Mouse (Mus musculus) kidney, embryonic 14.5 days (tissue): ENCODE data around the gene Htra3. TPM values are rescaled to one million over a fixed set of nuclear protein-coding genes. Genes with fewer than 3 reads are reported as not detected.
A peak's percentile ranks its signal among the peaks of the same experiment; 100 is the strongest.

Experiments used
- ATAC-seq: fragments of 200-750 bp; cut with Nextera tagmentation; 2 replicates; pipeline ENCODE4 v1.8.0; 2017; ENCODE audit warnings: moderate number of reproducible peaks, mild to moderate bottlenecking, moderate TSS enrichment, moderate library complexity; ENCODE audit not compliant: low FRiP score, low TSS enrichment
- H3K27ac ChIP-seq: fragments of 300-500 bp; sonication (generic); 2 replicates; pipeline ENCODE4 v1.5.1; 2014; ENCODE audit warnings: low read depth, mild to moderate bottlenecking, low read length, moderate library complexity, mixed read lengths
- H3K27me3 ChIP-seq: fragments of 300-500 bp; sonication (generic); 2 replicates; pipeline ENCODE4 v1.6.1; 2014; ENCODE audit warnings: mild to moderate bottlenecking, low read length; ENCODE audit not compliant: control insufficient read depth, insufficient read depth
- H3K36me3 ChIP-seq: fragments of 300-500 bp; sonication (generic); 2 replicates; pipeline ENCODE4 v1.6.1; 2014; ENCODE audit warnings: low read length, mixed read lengths; ENCODE audit not compliant: control insufficient read depth, insufficient read depth
- H3K4me1 ChIP-seq: fragments of 300-500 bp; sonication (generic); 2 replicates; pipeline ENCODE4 v1.6.1; 2014; ENCODE audit warnings: low read length, mixed read lengths; ENCODE audit not compliant: control insufficient read depth, insufficient read depth
- H3K4me2 ChIP-seq: fragments of 300-500 bp; sonication (generic); replicated peaks from 2 replicates; pipeline ENCODE4 v1.6.1; 2014; ENCODE audit warnings: low read depth, mild to moderate bottlenecking, low read length
- H3K4me3 ChIP-seq: fragments of 300-500 bp; sonication (generic); 2 replicates; pipeline ENCODE4 v1.5.1; 2014; ENCODE audit warnings: mild to moderate bottlenecking, low read length
- H3K9ac ChIP-seq: fragments of 300-500 bp; sonication (generic); 2 replicates; pipeline ENCODE4 v1.6.1; 2014; ENCODE audit warnings: low read depth, mild to moderate bottlenecking, low read length, moderate library complexity
- H3K9me3 ChIP-seq: fragments of 300-500 bp; sonication (generic); 2 replicates; pipeline ENCODE4 v1.6.1; 2016; ENCODE audit warnings: low read length; ENCODE audit not compliant: control insufficient read depth
- WGBS: fragments of 180-500 bp; shearing (Covaris S2); extraction: QIAGEN DNeasy Blood & Tissue Kit; methylation state at CpG from one replicate; pipeline ENCODE4 v1.1.7; 2014; 5-methylcytosine and 5-hydroxymethylcytosine counted together
- polyA plus RNA-seq: library from polyadenylated mRNA; unstranded; fragments of >200 nt; fragmentation: Nextera tagmentation; extraction: Ambion mirVana; gene quantifications from 2 replicates; pipeline ENCODE4 v1.2.1, GENCODE M21; 2014

The Htra3 gene
- polyA plus RNA-seq, 1 experiment from 2014 or later, result 8.6 TPM

DNA sequence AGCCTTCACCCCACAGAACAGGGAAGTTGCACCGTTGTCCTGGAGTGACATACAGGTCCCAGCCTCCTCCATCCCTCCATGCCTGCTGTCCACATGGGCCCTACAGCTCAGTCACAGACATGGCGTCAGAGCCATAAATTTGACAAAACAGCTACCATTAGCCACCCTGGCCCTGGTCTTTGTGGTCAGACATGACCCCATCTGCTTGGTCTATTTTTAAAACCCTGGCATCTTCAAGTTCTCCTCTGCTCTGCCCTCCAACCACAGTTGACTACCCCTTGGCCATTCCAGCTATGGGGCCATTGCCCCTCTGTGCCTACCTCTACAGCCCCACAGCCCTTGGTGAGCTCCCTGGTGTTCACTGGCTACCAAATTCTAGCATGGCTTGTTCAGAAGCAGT lies 69.6 kb downstream of the Htra3 start:
- ATAC-seq, result 0 out of 2 replicates have a peak, but pooled peaks have one; percentile 17
- peaks cover 15% of the 10 kb centered on the region for H3K4me1 ChIP-seq
- no peak overlapping the region for H3K9ac ChIP-seq
- no peaks in the 10 kb centered on the region for H3K27me3 ChIP-seq
- no peak overlapping the region for H3K27ac ChIP-seq
- H3K4me3 ChIP-seq, result no peak overlapping the region
- 59% methylated on average over 2 of the region's 2 CpGs for WGBS
- no peak overlapping the region for H3K4me2 ChIP-seq
- H3K9me3 ChIP-seq, result no peaks in the 10 kb centered on the region
- no peaks in the 10 kb centered on the region for H3K36me3 ChIP-seq

DNA sequence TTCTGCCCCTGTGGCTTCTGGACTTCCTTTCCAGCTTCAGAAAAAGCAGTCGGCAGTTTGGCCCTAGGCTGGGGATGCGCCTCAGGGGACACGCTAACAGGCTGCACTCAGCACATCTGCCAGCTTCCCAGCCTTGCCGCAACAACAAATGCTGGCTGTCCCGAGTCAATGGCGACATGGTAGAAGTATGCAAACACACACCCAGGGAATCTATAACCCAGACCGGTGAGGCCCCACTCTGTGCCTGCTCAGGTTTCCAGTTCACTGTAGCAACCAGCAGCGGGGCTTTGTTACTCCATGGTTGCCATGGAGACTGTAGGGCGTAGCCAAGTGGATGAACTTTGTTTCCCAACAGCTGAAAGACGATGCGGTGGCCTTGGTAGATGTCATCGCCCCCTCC lies 70.2 kb downstream of the Htra3 start:
- H3K27ac ChIP-seq, result peak overlapping the region; percentile 52; the same call in 1 of the 2 replicates
- no peaks in the 10 kb centered on the region for H3K9me3 ChIP-seq
- 11% methylated on average over 12 of the region's 12 CpGs for WGBS
- peak; percentile 89 for ATAC-seq
- H3K4me1 ChIP-seq, result peaks cover 15% of the 10 kb centered on the region
- no peaks in the 10 kb centered on the region for H3K27me3 ChIP-seq
- H3K36me3 ChIP-seq, result no peaks in the 10 kb centered on the region; the same call in 1 of the 2 replicates
- H3K4me2 ChIP-seq, result peak overlapping the region; percentile 11; the same call in 1 of the 2 replicates
- H3K9ac ChIP-seq, result no peak overlapping the region
- H3K4me3 ChIP-seq, result no peak overlapping the region

DNA sequence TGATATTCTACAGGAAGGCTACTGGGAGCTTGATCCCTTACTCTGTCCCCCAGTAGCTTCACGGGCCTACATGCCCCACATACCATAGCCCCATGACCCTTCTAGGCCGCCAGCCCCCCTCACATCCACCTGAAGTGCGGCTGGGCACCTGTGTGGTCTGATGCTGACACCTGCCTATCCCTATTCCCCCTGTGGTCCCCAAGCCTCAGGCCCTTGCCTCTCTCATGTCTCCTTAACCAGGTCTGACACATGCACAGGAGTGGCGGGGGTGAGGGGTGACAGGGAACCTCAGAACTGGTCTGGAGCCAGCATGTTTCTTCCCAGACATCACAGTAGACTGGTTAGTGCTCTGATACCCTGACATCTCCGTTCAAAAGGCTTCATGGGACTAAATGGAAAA lies 71.0 kb downstream of the Htra3 start:
- Histone ChIP-seq H3K4me2 (no peak overlapping the region), H3K9me3 (no peaks in the 10 kb centered on the region), H3K9ac (no peak overlapping the region), H3K27me3 (no peaks in the 10 kb centered on the region), H3K4me1 (peaks cover 15% of the 10 kb centered on the region), H3K36me3 (no peaks in the 10 kb centered on the region; the same call in 1 of the 2 replicates), H3K4me3 (no peak overlapping the region), H3K27ac (peak overlapping the region; percentile 52; the same call in 1 of the 2 replicates)
- ATAC-seq, result no peak
- WGBS, result 84% methylated on average over 5 of the region's 5 CpGs

DNA sequence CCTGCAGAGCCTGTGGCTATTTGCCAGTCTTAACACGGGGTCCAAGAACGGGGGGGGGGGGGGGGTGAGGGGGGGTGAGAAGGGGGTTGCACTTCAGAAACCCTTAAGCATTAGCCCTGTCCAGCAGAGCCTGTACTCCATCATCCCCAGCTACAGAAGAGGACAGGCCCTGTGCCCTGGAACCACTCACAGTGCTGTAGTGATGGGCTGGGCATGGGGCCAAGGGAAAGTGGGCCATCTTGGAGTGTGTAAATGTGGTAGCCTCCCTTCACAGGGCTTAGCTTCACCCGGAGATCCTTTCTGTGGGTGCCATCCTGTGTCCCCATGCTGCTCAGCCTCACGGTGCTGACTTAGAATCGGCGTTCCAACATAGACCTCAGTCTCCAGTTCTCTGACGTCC lies 71.8 kb downstream of the Htra3 start:
- H3K4me1 ChIP-seq, result peaks cover 15% of the 10 kb centered on the region
- H3K4me2 ChIP-seq, result no peak overlapping the region
- no peaks in the 10 kb centered on the region; the same call in 1 of the 2 replicates for H3K36me3 ChIP-seq
- no peak overlapping the region for H3K9ac ChIP-seq
- H3K9me3 ChIP-seq, result no peaks in the 10 kb centered on the region
- no peak overlapping the region for H3K27ac ChIP-seq
- H3K4me3 ChIP-seq, result no peak overlapping the region
- ATAC-seq, result no peak
- WGBS, result 82% methylated on average over 7 of the region's 7 CpGs
- H3K27me3 ChIP-seq, result no peaks in the 10 kb centered on the region

DNA sequence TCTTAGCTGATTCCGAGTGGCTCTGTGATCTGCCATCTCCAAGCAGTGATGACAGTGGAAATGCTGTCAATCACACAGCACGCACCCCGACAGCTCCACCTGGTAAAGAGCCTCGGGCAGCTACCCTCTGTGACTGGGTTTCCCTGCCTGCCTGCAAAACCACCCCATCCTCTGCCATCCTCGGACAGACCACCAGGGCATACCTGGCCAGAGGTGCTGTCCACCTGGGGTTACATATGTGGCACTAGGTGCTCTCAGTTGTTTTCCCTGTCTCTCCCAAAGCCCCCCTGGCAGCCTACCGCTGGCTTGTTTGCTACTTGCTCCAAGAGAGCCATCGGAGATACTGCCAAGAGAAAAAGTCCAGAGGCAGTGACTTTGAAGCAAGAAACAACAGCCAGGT lies 72.8 kb downstream of the Htra3 start:
- ATAC-seq, result no peak
- peaks cover 4% of the 10 kb centered on the region for H3K36me3 ChIP-seq
- H3K9ac ChIP-seq, result no peak overlapping the region
- peaks cover 15% of the 10 kb centered on the region for H3K4me1 ChIP-seq
- H3K27ac ChIP-seq, result no peak overlapping the region
- no peak overlapping the region for H3K4me2 ChIP-seq
- no peak overlapping the region for H3K4me3 ChIP-seq
- 89% methylated on average over 7 of the region's 7 CpGs for WGBS
- no peaks in the 10 kb centered on the region for H3K27me3 ChIP-seq
- no peaks in the 10 kb centered on the region for H3K9me3 ChIP-seq

DNA sequence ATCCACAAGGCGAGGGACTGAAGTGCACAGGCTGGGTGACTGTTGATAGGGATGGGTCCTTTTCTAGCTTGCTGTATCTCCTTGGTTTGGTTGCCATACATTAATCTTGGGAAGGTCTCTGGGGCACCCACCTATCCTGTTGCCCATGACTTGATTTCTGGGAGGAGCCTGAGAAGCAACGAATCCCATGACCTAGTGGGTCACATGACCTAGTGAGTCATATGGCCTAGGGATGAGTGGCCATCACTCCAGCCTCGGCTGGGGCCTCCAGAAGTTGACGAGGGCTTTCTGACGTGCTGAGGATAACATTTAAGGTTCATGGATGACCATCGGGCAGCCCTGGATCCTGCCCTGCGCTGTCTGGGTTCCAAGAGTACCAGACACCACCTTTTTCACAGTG lies 74.2 kb downstream of the Htra3 start:
- Histone ChIP-seq H3K4me3 (no peak overlapping the region), H3K27me3 (no peaks in the 10 kb centered on the region), H3K4me2 (no peak overlapping the region), H3K9ac (no peak overlapping the region), H3K27ac (no peak overlapping the region), H3K36me3 (peaks cover 10% of the 10 kb centered on the region), H3K9me3 (no peaks in the 10 kb centered on the region), H3K4me1 (peaks cover 15% of the 10 kb centered on the region)
- 82% methylated on average over 7 of the region's 7 CpGs for WGBS
- no peak for ATAC-seq

Other genes starting within 250 kb of the Htra3 start
- gene Cpz, start 154.1 kb downstream of the Htra3 start, polyA plus RNA-seq, result 1.5 and 2.1 TPM in 2 replicates
- 7.9 and 10.2 TPM in 2 replicates for gene Trmt44, start 104.7 kb downstream of the Htra3 start, polyA plus RNA-seq
- gene Acox3, start 96.7 kb downstream of the Htra3 start, polyA plus RNA-seq, result 8.3 and 13.1 TPM in 2 replicates
- 4.2 and 11.3 TPM in 2 replicates for gene Sh3tc1, start 60.2 kb upstream of the Htra3 start, polyA plus RNA-seq
- gene Ablim2, start 78.1 kb upstream of the Htra3 start, polyA plus RNA-seq, result 0.30 and 2.5 TPM in 2 replicates
- 16.8 and 23.6 TPM in 2 replicates for gene Afap1, start 213.5 kb upstream of the Htra3 start, polyA plus RNA-seq